Comparison of ENCODE assay signal across 8 mouse cellular contexts in genomic region chr5:138994786-138995720, GRCm38 (mm10). TPM values are rescaled to one million over a fixed set of nuclear protein-coding genes. Genes with fewer than 3 reads are reported as not detected.
DNase-seq lines count a peak whose midpoint lies in the region; ATAC-seq lines count a peak whose summit lies in the region.

No protein-coding gene starts in this region.

- peak overlapping the region; percentile 73 for H3K4me3 ChIP-seq in embryonic facial prominence, embryonic 14.5 days (ENCODE audit: low read depth, low read length)
- H3K4me3 ChIP-seq in heart, embryonic 11.5 days (ENCODE audit: low read depth, low read length) = peak overlapping the region; percentile 77
- peak overlapping the region; percentile 74 for H3K4me3 ChIP-seq in kidney, embryonic 15.5 days (replicated peaks)
- peak overlapping the region; percentile 64 for H3K4me3 ChIP-seq in liver, embryonic 11.5 days (ENCODE audit: low read depth, low read length)

- H3K9me3 ChIP-seq in embryonic facial prominence, embryonic 14.5 days (ENCODE audit: control insufficient read depth, low read length) = no peaks in the 10 kb centered on the region
- no peaks in the 10 kb centered on the region; the same call in 1 of the 2 replicates for H3K9me3 ChIP-seq in heart, embryonic 11.5 days (replicated peaks; ENCODE audit: control insufficient read depth, low read length)
- no peaks in the 10 kb centered on the region for H3K9me3 ChIP-seq in kidney, embryonic 15.5 days (replicated peaks)
- H3K9me3 ChIP-seq in liver, embryonic 11.5 days (ENCODE audit: control insufficient read depth, low read length) = no peaks in the 10 kb centered on the region

- H3K27ac ChIP-seq in embryonic facial prominence, embryonic 14.5 days (replicated peaks; ENCODE audit: low read depth, low read length) = peak overlapping the region; percentile 92
- H3K27ac ChIP-seq in heart, embryonic 11.5 days (ENCODE audit: low read depth, low read length) = peak overlapping the region; percentile 94
- H3K27ac ChIP-seq in kidney, embryonic 15.5 days = peak overlapping the region; percentile 96
- H3K27ac ChIP-seq in liver, embryonic 11.5 days (ENCODE audit: low read depth, low read length) = peak overlapping the region; percentile 32; the same call in 1 of the 2 replicates

- ATAC-seq in embryonic facial prominence, embryonic 14.5 days (ENCODE audit: low read depth) = peak; percentile 44
- ATAC-seq in heart, embryonic 11.5 days (replicated peaks; ENCODE audit: insufficient number of reproducible peaks, low FRiP score, low TSS enrichment) = peak; percentile 36; the same call in 1 of the 2 replicates
- peak; percentile 63 for ATAC-seq in kidney, embryonic 15.5 days (replicated peaks; ENCODE audit: low FRiP score)
- peak; percentile 40 for ATAC-seq in liver, embryonic 11.5 days (replicated peaks; ENCODE audit: low FRiP score)

- peak; percentile 24 to 45 for DNase-seq in spleen, postnatal 10 days (ENCODE audit: low spot score in 2 of 2)
- DNase-seq in spleen, postnatal 14 days (ENCODE audit: low spot score in 2 of 2) = no peak
- peak; percentile 87 for DNase-seq in embryonic facial prominence, embryonic 14.5 days (ENCODE audit: low spot score)
- DNase-seq in liver, embryonic 11.5 days (ENCODE audit: low spot score) = peak; percentile 74
- DNase-seq in neural tube, embryonic 10.5 days (ENCODE audit: extremely low spot score, low spot score) = peak; percentile 76
- DNase-seq in testis, postnatal 10 days (ENCODE audit: low spot score) = peak; percentile 80

- H3K9ac ChIP-seq in embryonic facial prominence, embryonic 14.5 days (ENCODE audit: low read depth, low read length) = peak overlapping the region; percentile 78
- H3K9ac ChIP-seq in heart, embryonic 11.5 days (ENCODE audit: low read depth, low read length) = peak overlapping the region; percentile 85
- peak overlapping the region; percentile 79 for H3K9ac ChIP-seq in kidney, embryonic 15.5 days
- peak overlapping the region; percentile 38 for H3K9ac ChIP-seq in liver, embryonic 11.5 days (ENCODE audit: low read depth, low read length)

- H3K4me2 ChIP-seq in embryonic facial prominence, embryonic 14.5 days (ENCODE audit: low read depth, low read length) = peak overlapping the region; percentile 89
- peak overlapping the region; percentile 88 for H3K4me2 ChIP-seq in heart, embryonic 11.5 days
- H3K4me2 ChIP-seq in kidney, embryonic 15.5 days = peak overlapping the region; percentile 96
- peak overlapping the region; percentile 77 for H3K4me2 ChIP-seq in liver, embryonic 11.5 days

- peaks cover 76% of the 10 kb centered on the region for H3K27me3 ChIP-seq in embryonic facial prominence, embryonic 14.5 days (replicated peaks; ENCODE audit: control insufficient read depth, insufficient read depth, low read length)
- peaks cover 61% of the 10 kb centered on the region for H3K27me3 ChIP-seq in heart, embryonic 11.5 days (ENCODE audit: control insufficient read depth, insufficient read depth, low read length)
- H3K27me3 ChIP-seq in kidney, embryonic 15.5 days = peaks cover 80% of the 10 kb centered on the region
- H3K27me3 ChIP-seq in liver, embryonic 11.5 days (replicated peaks; ENCODE audit: control insufficient read depth, insufficient read depth, low read length) = peaks cover 99% of the 10 kb centered on the region

- H3K36me3 ChIP-seq in embryonic facial prominence, embryonic 14.5 days (ENCODE audit: control insufficient read depth, insufficient read depth, low read length) = no peaks in the 10 kb centered on the region
- H3K36me3 ChIP-seq in heart, embryonic 11.5 days (ENCODE audit: control insufficient read depth, insufficient read depth, low read length) = no peaks in the 10 kb centered on the region
- 0 out of 2 replicates have a peak, but pooled peaks cover 3% of the 10 kb centered on the region for H3K36me3 ChIP-seq in kidney, embryonic 15.5 days
- no peaks in the 10 kb centered on the region for H3K36me3 ChIP-seq in liver, embryonic 11.5 days (ENCODE audit: control insufficient read depth, insufficient read depth, low read length)

- H3K4me1 ChIP-seq in embryonic facial prominence, embryonic 14.5 days (ENCODE audit: control insufficient read depth, insufficient read depth, low read length) = peaks cover 50% of the 10 kb centered on the region
- H3K4me1 ChIP-seq in heart, embryonic 11.5 days (ENCODE audit: control insufficient read depth, insufficient read depth, low read length) = peaks cover 56% of the 10 kb centered on the region
- peaks cover 86% of the 10 kb centered on the region for H3K4me1 ChIP-seq in kidney, embryonic 15.5 days
- H3K4me1 ChIP-seq in liver, embryonic 11.5 days (replicated peaks; ENCODE audit: control insufficient read depth, insufficient read depth, low read length) = peaks cover 16% of the 10 kb centered on the region

- under 1% methylated on average over 29 of the region's 127 CpGs for WGBS in embryonic facial prominence, embryonic 14.5 days
- 0% methylated on average over 59 of the region's 127 CpGs for WGBS in heart, embryonic 11.5 days (ENCODE audit: insufficient replicate concordance)
- WGBS in kidney, embryonic 15.5 days = under 1% methylated on average over 112 of the region's 127 CpGs
- WGBS in liver, embryonic 11.5 days = under 1% methylated on average over 102 of the region's 127 CpGs

RNA-seq across cellular contexts. Expression of gene Pdgfa, which starts 2.1 kb away (rescaled TPM):
- polyA plus RNA-seq in embryonic facial prominence, embryonic 14.5 days (2014; fragmentation: Nextera tagmentation; extraction: Ambion mirVana) = 65.7 and 73.2 TPM in 2 replicates
- 29.3 and 30.8 TPM in 2 replicates for polyA plus RNA-seq in heart, embryonic 11.5 days (2014; fragmentation: Nextera tagmentation; extraction: Ambion mirVana)
- polyA plus RNA-seq in kidney, embryonic 15.5 days (2015; fragmentation: Nextera tagmentation; extraction: Ambion mirVana) = 52.9 and 55.7 TPM in 2 replicates
- polyA plus RNA-seq in liver, embryonic 11.5 days (2014; fragmentation: Nextera tagmentation; extraction: Ambion mirVana) = 3.4 and 5.0 TPM in 2 replicates

Comparison
In these comparisons a context has a peak if more than half of its experiments do, and no peak if none do; other contexts are left out.
1. DNase-seq: peak in spleen, postnatal 10 days (2 of 2), embryonic facial prominence, embryonic 14.5 days (single experiment), liver, embryonic 11.5 days (single experiment), neural tube, embryonic 10.5 days (single experiment) and testis, postnatal 10 days (single experiment); none in spleen, postnatal 14 days (0 of 2).
2. H3K27ac ChIP-seq: peak in every context shown above with its lines; median percentile 96 in kidney, embryonic 15.5 days; 94 in heart, embryonic 11.5 days; 92 in embryonic facial prominence, embryonic 14.5 days; 32 in liver, embryonic 11.5 days.
3. Peak in every context shown above with its lines, with median percentiles within 50 percentile points of each other: ATAC-seq, H3K4me2 ChIP-seq, H3K4me3 ChIP-seq and H3K9ac ChIP-seq.